Mouse (Mus musculus): Measurements from ENCODE around the gene Mctp1.

DNA sequence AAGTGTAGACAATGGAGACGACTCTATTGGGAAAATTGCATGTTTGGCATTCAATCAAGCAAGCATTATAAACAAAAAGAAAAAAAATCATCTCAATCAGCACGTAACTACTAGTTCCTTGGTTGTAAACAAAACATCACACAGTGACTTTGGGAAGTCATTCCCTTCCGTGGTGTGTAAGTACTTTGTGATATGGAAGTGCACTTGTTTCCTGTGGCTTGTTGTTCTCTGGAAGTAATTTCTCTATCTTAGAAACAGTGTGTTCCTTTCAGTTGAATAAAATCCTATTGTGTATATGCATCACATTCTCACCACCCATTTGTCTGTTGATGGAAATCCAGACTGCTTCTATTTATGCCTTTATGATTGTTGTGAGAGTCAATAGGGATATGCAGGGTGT, 201.1 kb downstream of the Mctp1 start:
- no peak for TF ChIP-seq GATA1 (IDR thresholded peaks at IDR 0.05; ENCODE audit: borderline replicate concordance, low read length)
- no peak for TF ChIP-seq FLI1 (IDR thresholded peaks at IDR 0.05; ENCODE audit: low read length)
